9 mouse cellular contexts compared by ENCODE assay signal in the genomic region with DNA sequence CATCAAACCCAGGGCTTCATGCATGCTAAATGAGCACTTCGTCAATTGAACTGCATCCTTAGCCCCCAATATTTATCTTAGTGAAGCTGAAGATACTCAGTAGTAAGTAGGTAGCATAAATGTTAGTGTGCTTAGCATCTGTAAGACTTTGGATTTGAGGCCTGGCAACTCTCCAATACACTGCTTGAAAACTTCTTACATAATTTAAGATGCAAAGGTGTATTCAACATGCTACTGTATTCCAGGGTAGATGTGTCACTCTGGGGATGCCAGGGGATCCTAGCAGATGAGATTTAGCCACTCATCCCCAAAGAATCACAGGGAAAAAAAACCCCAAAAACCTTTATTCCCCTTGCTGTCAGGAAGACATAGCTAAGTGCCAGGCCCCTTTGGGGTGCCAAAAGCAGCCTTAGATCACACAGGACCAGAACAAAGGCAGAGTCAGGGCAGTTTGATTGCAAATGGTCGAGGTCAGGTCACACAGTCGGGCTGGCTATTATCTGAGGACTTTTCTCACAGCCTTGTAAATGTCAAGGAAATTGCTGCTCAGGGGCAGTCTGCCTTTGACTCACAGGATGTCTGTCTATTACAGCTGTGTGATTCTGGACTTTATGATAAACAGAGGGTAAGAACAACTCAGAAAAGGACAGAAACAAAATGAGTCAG. TPM values are rescaled to one million over a fixed set of nuclear protein-coding genes. Genes with fewer than 3 reads are reported as not detected.
DNase-seq lines count a peak whose midpoint lies in the region; ATAC-seq and TF ChIP-seq lines count a peak whose summit lies in the region.
"Had no signal": no experiment of that assay in that cellular context is flagged by ENCODE, and none has a peak within 500 bp of the region (broad histone marks: within the 10 kb centered on the region; RNA-seq: fewer than 3 reads in every experiment).

No protein-coding gene starts in this region.

- no peaks in the 10 kb centered on the region for H3K27me3 ChIP-seq in lung, embryonic 14.5 days (ENCODE audit: insufficient read depth, low read length)
- no peaks in the 10 kb centered on the region for H3K27me3 ChIP-seq in hindbrain, embryonic 16.5 days (replicated peaks; ENCODE audit: control insufficient read depth, insufficient read depth, low read length)
- no peaks in the 10 kb centered on the region for H3K27me3 ChIP-seq in neural tube, embryonic 13.5 days
- H3K27me3 ChIP-seq: limb, embryonic 13.5 days had no signal

- peak; percentile 61 for DNase-seq in lung, embryonic 14.5 days
- no peak for DNase-seq in lung, postnatal 4 days
- peak; percentile 60 for DNase-seq in embryo, embryonic 9.5 days (ENCODE audit: extremely low spot score)
- DNase-seq in cerebellum, adult 11 months, result no peak
- DNase-seq in right cerebral cortex, adult 2 months (ENCODE audit: low spot score in 2 of 2), result no peak

- no peak overlapping the region for H3K9ac ChIP-seq in lung, embryonic 14.5 days
- no peak overlapping the region for H3K9ac ChIP-seq in hindbrain, embryonic 16.5 days (ENCODE audit: low read depth, low read length)
- no peak overlapping the region for H3K9ac ChIP-seq in neural tube, embryonic 13.5 days
- H3K9ac ChIP-seq: limb, embryonic 13.5 days had no signal

- H3K36me3 ChIP-seq in lung, embryonic 14.5 days (ENCODE audit: insufficient read depth), result no peaks in the 10 kb centered on the region
- H3K36me3 ChIP-seq in hindbrain, embryonic 16.5 days (ENCODE audit: control insufficient read depth, insufficient read depth, low read length), result no peaks in the 10 kb centered on the region
- H3K36me3 ChIP-seq in neural tube, embryonic 13.5 days, result no peaks in the 10 kb centered on the region
- H3K36me3 ChIP-seq: limb, embryonic 13.5 days had no signal

- H3K4me3 ChIP-seq in lung, embryonic 14.5 days (ENCODE audit: low read depth, low read length), result no peak overlapping the region
- H3K4me3 ChIP-seq in hindbrain, embryonic 16.5 days (ENCODE audit: low read length), result no peak overlapping the region
- H3K4me3 ChIP-seq in neural tube, embryonic 13.5 days, result no peak overlapping the region
- H3K4me3 ChIP-seq: limb, embryonic 13.5 days had no signal

- H3K9me3 ChIP-seq in lung, embryonic 14.5 days (ENCODE audit: low read depth, low read length), result no peaks in the 10 kb centered on the region
- H3K9me3 ChIP-seq in hindbrain, embryonic 16.5 days (ENCODE audit: control insufficient read depth, low read length), result no peaks in the 10 kb centered on the region
- H3K9me3 ChIP-seq in neural tube, embryonic 13.5 days, result no peaks in the 10 kb centered on the region
- H3K9me3 ChIP-seq: limb, embryonic 13.5 days had no signal

- peak overlapping the region; percentile 73 for H3K27ac ChIP-seq in lung, embryonic 14.5 days (ENCODE audit: low read depth)
- H3K27ac ChIP-seq in hindbrain, embryonic 16.5 days (ENCODE audit: low read depth, low read length), result no peak overlapping the region
- H3K27ac ChIP-seq in neural tube, embryonic 13.5 days (replicated peaks), result peak overlapping the region; percentile 56
- H3K27ac ChIP-seq: limb, embryonic 13.5 days had no signal

- ATAC-seq in lung, embryonic 14.5 days (ENCODE audit: insufficient read depth), result no peak
- ATAC-seq in hindbrain, embryonic 16.5 days, result peak; percentile 10; the same call in 1 of the 2 replicates
- ATAC-seq in neural tube, embryonic 13.5 days (ENCODE audit: low read depth), result peak; percentile 58
- ATAC-seq: Patski had no signal

- H3K4me2 ChIP-seq in lung, embryonic 14.5 days, result no peak overlapping the region
- H3K4me2 ChIP-seq in hindbrain, embryonic 16.5 days (ENCODE audit: low read length), result no peak overlapping the region
- no peak overlapping the region for H3K4me2 ChIP-seq in neural tube, embryonic 13.5 days
- H3K4me2 ChIP-seq: limb, embryonic 13.5 days had no signal

- no peak for TF ChIP-seq CTCF in lung, embryonic 14.5 days (IDR thresholded peaks at IDR 0.05; ENCODE audit: low read depth)

- peaks cover 17% of the 10 kb centered on the region for H3K4me1 ChIP-seq in lung, embryonic 14.5 days (ENCODE audit: insufficient read depth)
- H3K4me1 ChIP-seq in hindbrain, embryonic 16.5 days (ENCODE audit: control insufficient read depth, insufficient read depth, low read depth, low read length), result peaks cover 9% of the 10 kb centered on the region
- peaks cover 31% of the 10 kb centered on the region for H3K4me1 ChIP-seq in neural tube, embryonic 13.5 days (replicated peaks)

- WGBS in lung, embryonic 14.5 days, result 9% methylated on average over 3 of the region's 3 CpGs
- 17% methylated on average over 3 of the region's 3 CpGs for WGBS in hindbrain, embryonic 16.5 days
- 13% methylated on average over 3 of the region's 3 CpGs for WGBS in neural tube, embryonic 13.5 days

RNA-seq across cellular contexts. Expression of a gene that starts 17.0 kb away (rescaled TPM):
- polyA plus RNA-seq in lung, embryonic 14.5 days (2014; fragmentation: Nextera tagmentation; extraction: Ambion mirVana), result 22.0 and 22.5 TPM in 2 replicates
- 14.7 and 19.7 TPM in 2 replicates for polyA plus RNA-seq in hindbrain, embryonic 16.5 days (2015; fragmentation: Nextera tagmentation; extraction: Ambion mirVana)
- 19.9 and 20.8 TPM in 2 replicates for polyA plus RNA-seq in neural tube, embryonic 13.5 days (2015; fragmentation: Nextera tagmentation; extraction: Ambion mirVana)

RNA-seq across cellular contexts. Expression of a gene that starts 17.9 kb away (rescaled TPM):
- not detected in 2 replicates for polyA plus RNA-seq in lung, embryonic 14.5 days (2014; fragmentation: Nextera tagmentation; extraction: Ambion mirVana)
- polyA plus RNA-seq in hindbrain, embryonic 16.5 days (2015; fragmentation: Nextera tagmentation; extraction: Ambion mirVana), result not detected in 2 replicates
- polyA plus RNA-seq in neural tube, embryonic 13.5 days (2015; fragmentation: Nextera tagmentation; extraction: Ambion mirVana), result not detected in 2 replicates
- polyA plus RNA-seq: limb, embryonic 13.5 days; Patski had no signal

Comparison
In these comparisons a context has a peak if more than half of its experiments do, and no peak if none do; other contexts are left out.
1. DNase-seq: peak in lung, embryonic 14.5 days (single experiment) and embryo, embryonic 9.5 days (single experiment); none in lung, postnatal 4 days (0 of 2), cerebellum, adult 11 months (single experiment) and right cerebral cortex, adult 2 months (0 of 2).